Mouse (Mus musculus): ENCODE measurements around the gene Vsig4.
A peak's percentile ranks its signal among the peaks of the same experiment; 100 is the strongest.
"Not testable (repeated sequence)": the region's sequence is repeated elsewhere in the genome, so short reads cannot be mapped to it uniquely, and the experiment has no call there.

Vsig4 gene

DNA sequence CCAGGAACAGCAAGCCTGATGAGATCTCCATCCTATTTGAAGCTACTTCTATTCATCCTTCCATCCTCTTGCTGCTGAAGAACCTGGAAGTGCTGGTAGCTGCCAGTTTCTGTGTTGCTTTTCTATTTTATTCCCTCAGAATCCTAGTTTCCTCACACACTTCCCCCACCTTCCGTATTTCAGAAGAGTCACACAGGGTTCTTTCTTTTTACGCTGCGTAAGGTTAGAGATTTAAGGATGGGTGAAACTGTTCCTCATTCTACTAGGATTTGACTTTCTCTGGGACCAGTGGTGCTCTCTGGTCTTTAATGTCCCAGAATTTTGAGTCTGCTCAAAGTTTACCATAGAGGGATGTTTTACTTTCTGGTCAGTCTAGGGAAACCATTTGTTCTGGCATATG, at the start of gene Vsig4:
TSS of gene Vsig4 (minus strand) at position 101 of the 400 bp plus-strand sequence.
- DNase-seq (ENCODE audit: low read depth, low spot score): no peak

GRCm38 (mm10) chrX:96339108-96339507, 45.9 kb upstream of the Vsig4 start:
- no peak for DNase-seq (ENCODE audit: low read depth, low spot score)

DNA sequence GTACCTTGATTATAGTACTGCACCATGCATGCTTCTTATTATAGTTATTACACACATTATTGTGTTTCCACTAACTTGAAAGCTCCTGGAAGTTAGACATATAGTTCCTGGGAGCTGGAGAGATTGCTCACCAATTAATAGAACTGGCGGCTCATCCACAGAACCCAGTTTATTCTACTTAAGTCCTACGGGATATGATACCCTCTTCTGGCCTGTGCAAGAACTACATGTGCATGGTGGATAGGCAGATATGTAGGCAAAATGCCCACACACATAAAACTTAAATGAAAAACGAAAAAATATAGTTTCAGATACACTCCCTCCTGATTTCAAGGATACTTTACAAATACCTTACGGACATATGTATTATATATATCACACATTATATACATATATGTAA, 36.5 kb upstream of the Vsig4 start:
- no peak for DNase-seq (ENCODE audit: low read depth, low spot score)

DNA sequence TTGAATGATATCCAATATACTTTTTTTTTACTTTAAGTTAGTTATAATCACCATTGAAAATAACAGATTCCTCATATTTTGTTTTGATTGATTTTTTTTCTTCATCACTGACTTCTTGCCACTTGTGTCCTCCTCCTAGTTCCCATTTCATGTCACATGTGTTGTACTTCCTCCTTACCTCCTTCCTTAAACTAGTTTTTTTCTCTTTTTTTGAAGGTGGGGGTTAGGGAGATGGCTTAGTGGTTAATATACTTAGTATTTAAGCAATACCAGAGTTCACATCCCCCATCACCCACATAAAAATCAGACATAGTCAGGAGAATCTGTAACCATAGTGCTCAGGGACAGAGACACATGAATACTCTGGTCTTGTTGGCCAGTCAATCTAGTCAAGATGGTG, 36.7 kb downstream of the Vsig4 start:
- DNase-seq (ENCODE audit: low read depth, low spot score): no peak

GRCm38 (mm10) chrX:96239644-96240043, 53.6 kb downstream of the Vsig4 start:
- peak; percentile 36 for DNase-seq (ENCODE audit: low read depth, low spot score)

GRCm38 (mm10) chrX:96239037-96239436, 54.2 kb downstream of the Vsig4 start:
- DNase-seq (ENCODE audit: low read depth, low spot score): no peak

GRCm38 (mm10) chrX:96235775-96236174, 57.5 kb downstream of the Vsig4 start:
- DNase-seq (ENCODE audit: low read depth, low spot score): no peak

DNA sequence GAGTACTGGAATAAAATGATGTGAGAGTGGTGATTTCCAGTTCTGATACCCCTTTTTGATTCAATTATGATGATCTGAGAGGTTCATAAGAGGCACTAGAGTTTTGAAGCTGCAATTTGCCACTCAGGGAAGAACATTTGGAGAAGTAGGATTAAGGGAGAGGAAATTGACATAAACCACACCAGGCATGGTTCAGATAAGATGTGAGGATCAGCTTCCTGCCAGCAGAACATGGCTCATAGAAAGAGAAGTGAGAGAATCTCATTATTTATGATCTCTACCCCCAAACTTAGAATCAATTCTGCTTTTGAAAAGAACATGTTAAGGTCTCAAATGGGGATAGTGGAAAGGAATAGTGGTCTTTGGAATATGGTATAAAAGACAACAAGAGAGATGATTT, 66.2 kb downstream of the Vsig4 start:
- no peak for DNase-seq (ENCODE audit: low read depth, low spot score)

GRCm38 (mm10) chrX:96225474-96225873, 67.8 kb downstream of the Vsig4 start:
- DNase-seq (ENCODE audit: low read depth, low spot score): no peak

- DNase-seq (ENCODE audit: low read depth, low spot score): no peak
These were observed 69.0 kb downstream of the Vsig4 start for GRCm38 (mm10) chrX:96224210-96224609.

DNA sequence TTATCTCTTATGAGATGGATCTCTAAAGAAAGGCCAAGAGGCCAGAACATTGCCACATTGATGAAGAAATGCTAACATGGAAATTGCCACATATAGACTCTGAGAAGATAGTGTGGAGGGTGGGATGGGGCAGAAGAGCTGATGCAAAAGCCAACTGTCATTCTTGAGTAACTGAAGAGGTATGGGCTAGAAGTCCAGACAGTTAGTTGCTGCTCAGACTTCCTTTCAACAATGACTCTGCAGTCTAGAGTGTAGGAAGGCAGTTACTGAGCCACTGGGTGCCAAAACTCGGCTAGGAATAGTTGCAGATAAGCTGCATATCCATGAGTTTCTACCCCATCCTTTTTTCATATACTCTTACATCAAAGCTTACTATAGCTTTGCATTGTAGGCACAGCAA, 75.2 kb downstream of the Vsig4 start:
- no peak for DNase-seq (ENCODE audit: low read depth, low spot score)

GRCm38 (mm10) chrX:96206872-96207271, 86.4 kb downstream of the Vsig4 start:
- DNase-seq (ENCODE audit: low read depth, low spot score): no peak

- not testable (repeated sequence) for DNase-seq (ENCODE audit: low read depth, low spot score)
These were observed 88.1 kb downstream of the Vsig4 start for GRCm38 (mm10) chrX:96205143-96205542.
